Mouse (Mus musculus) layer of hippocampus, adult 2 months (tissue): Measurements from ENCODE around the gene Tmem94. TPM values are rescaled to one million over a fixed set of nuclear protein-coding genes. Genes with fewer than 3 reads are reported as not detected.

Experiments used
- DNase-seq, 2 experiments: peaks; one replicate each; pipeline ENCODE4 v3.0.0; 2022; ENCODE audit warnings: low spot score in 2 of 2
- H3K27ac ChIP-seq: fragments of 200-600 bp; 2 replicates; pipeline ENCODE4 v1.8.1; 2022
- H3K4me3 ChIP-seq: fragments of 200-600 bp; 2 replicates; pipeline ENCODE4 v1.8.1; 2022; ENCODE audit warnings: mild to moderate bottlenecking
- CTCF ChIP-seq: fragments of 200-600 bp; conservative IDR thresholded peaks from 2 replicates; pipeline ENCODE4 v1.8.1; 2022; ENCODE audit warnings: antibody characterized with exemption, mild to moderate bottlenecking, moderate library complexity
- total RNA-seq, 2 experiments: library from RNA; stranded (reverse); gene quantifications; 2 replicates each; pipeline ENCODE4 v1.2.3; 2021

Gene Tmem94
- total RNA-seq, 2 experiments from 2014 or later, result 47.4 to 58.2 TPM

GRCm38 (mm10) chr11:115831518-115831917, 66.3 kb downstream of the Tmem94 start:
- no peak for TF ChIP-seq CTCF
- H3K27ac ChIP-seq, result no peak overlapping the region
- no peak for DNase-seq
- H3K4me3 ChIP-seq, result no peak overlapping the region

GRCm38 (mm10) chr11:115832064-115832463, 66.8 kb downstream of the Tmem94 start:
- no peak for DNase-seq
- TF ChIP-seq CTCF, result no peak

GRCm38 (mm10) chr11:115832523-115832922, 67.3 kb downstream of the Tmem94 start:
- Histone ChIP-seq H3K27ac (no peak overlapping the region), H3K4me3 (no peak overlapping the region)
- TF ChIP-seq CTCF, result no peak
- no peak for DNase-seq

More at GRCm38 (mm10) chr11:115832064-115832463, 66.8 kb downstream of the Tmem94 start:
- Histone ChIP-seq H3K27ac (no peak overlapping the region), H3K4me3 (no peak overlapping the region)

GRCm38 (mm10) chr11:115833021-115833513, 67.8 kb downstream of the Tmem94 start:
- H3K4me3 ChIP-seq, result no peak overlapping the region
- no peak for DNase-seq
- no peak overlapping the region for H3K27ac ChIP-seq
- TF ChIP-seq CTCF, result no peak

GRCm38 (mm10) chr11:115834033-115834432, 68.8 kb downstream of the Tmem94 start:
- Histone ChIP-seq H3K27ac (no peak overlapping the region), H3K4me3 (no peak overlapping the region)
- TF ChIP-seq CTCF, result no peak
- DNase-seq, result no peak

GRCm38 (mm10) chr11:115836656-115837395, 71.6 kb downstream of the Tmem94 start:
- no peak for TF ChIP-seq CTCF
- Histone ChIP-seq H3K27ac (no peak overlapping the region), H3K4me3 (no peak overlapping the region)

GRCm38 (mm10) chr11:115837606-115838345, 72.5 kb downstream of the Tmem94 start:
- no peak overlapping the region for H3K4me3 ChIP-seq
- DNase-seq, result no peak
- no peak for TF ChIP-seq CTCF

More at GRCm38 (mm10) chr11:115836656-115837395, 71.6 kb downstream of the Tmem94 start:
- no peak for DNase-seq

GRCm38 (mm10) chr11:115838895-115839311, 73.7 kb downstream of the Tmem94 start:
- Histone ChIP-seq H3K4me3 (no peak overlapping the region), H3K27ac (no peak overlapping the region)
- DNase-seq, result no peak
- TF ChIP-seq CTCF, result no peak

More at GRCm38 (mm10) chr11:115837606-115838345, 72.5 kb downstream of the Tmem94 start:
- H3K27ac ChIP-seq, result no peak overlapping the region

- TF ChIP-seq CTCF, result no peak
- Histone ChIP-seq H3K27ac (no peak overlapping the region), H3K4me3 (no peak overlapping the region)
- DNase-seq, result no peak
Measured at GRCm38 (mm10) chr11:115839732-115840131, 74.5 kb downstream of the Tmem94 start.

- Histone ChIP-seq H3K27ac (no peak overlapping the region), H3K4me3 (no peak overlapping the region)
- peak; percentile 41 for TF ChIP-seq CTCF
- no peak for DNase-seq
Measured at GRCm38 (mm10) chr11:115841044-115841443, 75.8 kb downstream of the Tmem94 start.

GRCm38 (mm10) chr11:115841961-115842550, 76.8 kb downstream of the Tmem94 start:
- no peak overlapping the region for H3K27ac ChIP-seq
- no peak overlapping the region for H3K4me3 ChIP-seq
- DNase-seq, result no peak
- no peak for TF ChIP-seq CTCF

- Histone ChIP-seq H3K27ac (no peak overlapping the region), H3K4me3 (no peak overlapping the region)
- DNase-seq, result no peak
- TF ChIP-seq CTCF, result no peak
Measured at GRCm38 (mm10) chr11:115843141-115843890, 78.1 kb downstream of the Tmem94 start.
